Mouse (Mus musculus) G1E (cell line): ENCODE results near the gene Gna12.

ENCODE experiments used
- CTCF ChIP-seq: IDR thresholded peaks from 2 replicates; pipeline ENCODE4 v1.5.1; 2012; ENCODE audit warnings: low read depth, low read length, inconsistent platforms, mixed read lengths
- TAL1 ChIP-seq: conservative IDR thresholded peaks from 2 replicates; pipeline ENCODE4 v1.6.1; 2012; ENCODE audit warnings: low read depth, low read length, inconsistent platforms, mixed read lengths

GRCm38 (mm10) chr5:140789561-140789960 is 40.7 kb downstream of the Gna12 start:
- TF ChIP-seq CTCF (no peak), TAL1 (no peak)
